Mouse (Mus musculus): ENCODE measurements around the gene Sephs2. TPM values are rescaled to one million over a fixed set of nuclear protein-coding genes. Genes with fewer than 3 reads are reported as not detected.

Gene Sephs2
- total RNA-seq, 1 experiment: 113 TPM

DNA sequence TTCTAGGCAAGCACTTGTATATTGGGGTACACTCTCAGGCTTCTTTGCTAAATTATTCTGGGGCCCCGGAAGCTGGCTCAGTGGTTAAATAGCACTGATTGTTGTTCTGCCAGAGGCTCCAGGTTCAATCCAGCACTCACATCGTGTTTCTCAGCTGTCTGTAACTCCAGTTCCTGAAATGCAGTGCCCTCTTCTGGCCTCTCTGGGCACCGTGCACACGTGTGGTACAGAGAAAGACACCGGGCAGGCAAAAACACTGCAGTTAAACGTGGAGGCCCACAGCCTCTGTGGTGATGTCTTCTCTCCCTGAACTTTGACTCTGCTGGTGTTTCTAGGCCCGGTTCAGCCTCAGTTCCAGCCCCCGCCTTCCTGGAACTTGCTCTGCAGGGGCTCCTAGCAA, 4.5 kb upstream of the Sephs2 start:
- Histone ChIP-seq H3K9ac (ENCODE audit: insufficient read depth, low read depth, low read length, poor library complexity, severe bottlenecking) (peak overlapping the region; percentile 36), H3K4me1 (ENCODE audit: control insufficient read depth in 2 of 2, insufficient read depth in 2 of 2, low read length in 2 of 2, poor library complexity in 1 of 2) (peaks cover 0 to 14% of the 10 kb centered on the region in 2 experiments; a peak in 3 of 4 replicates), H3K36me3 (ENCODE audit: control insufficient read depth, insufficient read depth, low read length, poor library complexity, severe bottlenecking) (no peaks in the 10 kb centered on the region), H3K4me3 (ENCODE audit: insufficient read depth in 1 of 2, low read depth in 1 of 2, low read length in 2 of 2, poor library complexity in 1 of 2, severe bottlenecking in 1 of 2) (no peak overlapping the region), H3K27ac (ENCODE audit: insufficient read depth, low read depth, low read length, poor library complexity, severe bottlenecking) (no peak overlapping the region), H3K9me3 (ENCODE audit: control insufficient read depth, insufficient read depth, low read depth, low read length) (no peaks in the 10 kb centered on the region)
- TF ChIP-seq MAFK (IDR thresholded peaks at IDR 0.05; ENCODE audit: insufficient read depth, low read depth, low read length) (no peak), ZC3H11A (IDR thresholded peaks at IDR 0.05; ENCODE audit: borderline replicate concordance, low read depth, low read length) (0 out of 2 replicates have a peak, but pooled peaks have one; percentile 1), HCFC1 (IDR thresholded peaks at IDR 0.05; ENCODE audit: borderline replicate concordance, insufficient read depth, low read length) (no peak)
- DNase-seq (ENCODE audit: low read depth, low spot score): no peak
- in situ Hi-C loops (cut with MboI; ENCODE audit: low sequenced_read_pairs in 2 of 2, unreplicated experiment in 2 of 2): no loop called here

DNA sequence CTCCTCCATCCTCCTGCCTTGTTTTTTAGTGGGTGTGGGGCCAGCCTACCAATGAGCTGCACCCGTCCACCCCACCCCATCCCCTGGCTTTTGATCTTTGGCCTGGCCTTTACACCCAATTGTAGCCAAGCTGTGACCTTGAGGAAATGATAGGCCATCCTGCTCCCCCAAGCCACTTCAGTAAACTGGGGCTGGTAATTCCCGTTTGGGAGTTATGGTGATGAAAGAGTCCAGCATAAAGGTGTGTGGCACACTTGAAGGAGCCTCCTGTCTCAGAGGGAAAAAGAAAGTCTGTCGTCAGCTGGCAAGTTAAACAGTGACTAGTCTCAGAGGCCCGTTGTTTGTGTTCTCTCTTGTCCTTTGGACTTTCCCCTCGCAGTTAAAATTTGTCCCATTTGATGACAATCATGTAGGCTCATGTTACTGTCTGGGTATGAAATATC, 2.7 kb upstream of the Sephs2 start:
- no peak overlapping the region for H3K9ac ChIP-seq (ENCODE audit: insufficient read depth, low read depth, low read length, poor library complexity, severe bottlenecking)
- no peak for DNase-seq (ENCODE audit: low read depth, low spot score)
- TF ChIP-seq CHD2 (IDR thresholded peaks at IDR 0.05; ENCODE audit: low read depth, low read length): no peak
- no peak for TF ChIP-seq ZC3H11A (IDR thresholded peaks at IDR 0.05; ENCODE audit: borderline replicate concordance, low read depth, low read length)
- TF ChIP-seq HCFC1 (IDR thresholded peaks at IDR 0.05; ENCODE audit: borderline replicate concordance, insufficient read depth, low read length): no peak
- no peak for TF ChIP-seq MAFK (IDR thresholded peaks at IDR 0.05; ENCODE audit: insufficient read depth, low read depth, low read length)
- TF ChIP-seq ZNF384 (IDR thresholded peaks at IDR 0.05; ENCODE audit: low read depth, low read length): no peak
- H3K4me1 ChIP-seq (ENCODE audit: control insufficient read depth in 2 of 2, insufficient read depth in 2 of 2, low read length in 2 of 2, poor library complexity in 1 of 2): peaks cover 0 to 14% of the 10 kb centered on the region in 2 experiments; a peak in 3 of 4 replicates
- no peaks in the 10 kb centered on the region for H3K9me3 ChIP-seq (ENCODE audit: control insufficient read depth, insufficient read depth, low read depth, low read length)
- no peak overlapping the region for H3K27ac ChIP-seq (ENCODE audit: insufficient read depth, low read depth, low read length, poor library complexity, severe bottlenecking)
- H3K36me3 ChIP-seq (ENCODE audit: control insufficient read depth, insufficient read depth, low read length, poor library complexity, severe bottlenecking): peaks cover 7% of the 10 kb centered on the region; the same call in 1 of the 2 replicates
- H3K4me3 ChIP-seq (ENCODE audit: insufficient read depth in 1 of 2, low read depth in 1 of 2, low read length in 2 of 2, poor library complexity in 1 of 2, severe bottlenecking in 1 of 2): no peak overlapping the region
- in situ Hi-C loops (cut with MboI; ENCODE audit: low sequenced_read_pairs in 2 of 2, unreplicated experiment in 2 of 2): no loop called here

DNA sequence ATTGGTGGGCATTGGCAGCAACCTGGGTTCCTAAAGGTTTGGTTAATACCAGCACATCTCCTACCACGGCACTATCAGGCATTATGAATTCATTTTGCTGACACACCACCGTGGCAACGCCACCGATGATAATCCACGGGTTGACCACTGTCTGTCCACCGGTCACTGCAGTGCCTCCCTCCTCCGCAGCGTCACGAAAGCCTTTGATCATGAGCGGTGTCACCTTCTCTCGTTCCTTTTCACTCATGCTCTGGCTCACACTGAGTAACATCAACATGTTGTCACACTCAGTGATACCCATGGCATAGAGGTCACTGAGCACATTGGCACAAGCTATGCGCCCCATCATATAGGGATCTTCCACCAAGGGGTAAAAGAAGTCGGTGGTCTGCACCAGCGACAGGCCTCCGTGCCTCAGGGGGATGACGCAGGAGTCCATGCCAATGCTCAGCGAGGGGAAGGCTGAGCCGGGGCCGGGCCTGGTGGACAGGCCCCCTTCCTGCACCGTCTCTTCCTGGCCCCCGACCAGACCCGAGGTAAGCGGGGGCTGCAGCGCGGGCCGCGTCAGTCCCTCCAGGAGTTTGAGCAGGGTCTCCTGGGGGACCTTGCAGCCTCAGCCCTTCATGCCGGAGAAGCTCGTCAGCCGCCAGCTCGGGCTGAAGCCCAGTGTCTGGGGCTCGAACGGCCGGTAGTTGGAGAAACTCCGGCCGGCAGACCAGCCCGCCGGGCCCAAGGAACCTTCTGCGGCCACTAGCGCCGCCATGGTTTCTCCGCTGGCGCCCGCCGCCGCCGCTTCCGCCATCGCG, 534 bp downstream of the Sephs2 start:
- Histone ChIP-seq H3K9ac (ENCODE audit: insufficient read depth, low read depth, low read length, poor library complexity, severe bottlenecking) (peak overlapping the region; percentile 96), H3K4me3 (ENCODE audit: insufficient read depth in 1 of 2, low read depth in 1 of 2, low read length in 2 of 2, poor library complexity in 1 of 2, severe bottlenecking in 1 of 2) (peak overlapping the region; percentile 86 to 93), H3K27ac (ENCODE audit: insufficient read depth, low read depth, low read length, poor library complexity, severe bottlenecking) (peak overlapping the region; percentile 56; the same call in 1 of the 2 replicates), H3K9me3 (ENCODE audit: control insufficient read depth, insufficient read depth, low read depth, low read length) (no peaks in the 10 kb centered on the region), H3K36me3 (ENCODE audit: control insufficient read depth, insufficient read depth, low read length, poor library complexity, severe bottlenecking) (peaks cover 11% of the 10 kb centered on the region), H3K4me1 (ENCODE audit: control insufficient read depth in 2 of 2, insufficient read depth in 2 of 2, low read length in 2 of 2, poor library complexity in 1 of 2) (peaks cover 0 to 5% of the 10 kb centered on the region in 2 experiments; a peak in 1 of 4 replicates)
- TF ChIP-seq ZC3H11A (IDR thresholded peaks at IDR 0.05; ENCODE audit: borderline replicate concordance, low read depth, low read length) (no peak), CHD2 (IDR thresholded peaks at IDR 0.05; ENCODE audit: low read depth, low read length) (no peak)
- in situ Hi-C loops (cut with MboI; ENCODE audit: low sequenced_read_pairs in 2 of 2, unreplicated experiment in 2 of 2): no loop called here
- no peak for DNase-seq (ENCODE audit: low read depth, low spot score)

GRCm38 (mm10) chr7:127272566-127272965, 1.3 kb downstream of the Sephs2 start:
- H3K4me3 ChIP-seq (ENCODE audit: insufficient read depth in 1 of 2, low read depth in 1 of 2, low read length in 2 of 2, poor library complexity in 1 of 2, severe bottlenecking in 1 of 2): peak overlapping the region; percentile 86 to 93
- H3K9me3 ChIP-seq (ENCODE audit: control insufficient read depth, insufficient read depth, low read depth, low read length): no peaks in the 10 kb centered on the region
- in situ Hi-C loops (cut with MboI; ENCODE audit: low sequenced_read_pairs in 2 of 2, unreplicated experiment in 2 of 2): no loop called here
- no peak overlapping the region for H3K27ac ChIP-seq (ENCODE audit: insufficient read depth, low read depth, low read length, poor library complexity, severe bottlenecking)
- peak overlapping the region; percentile 96 for H3K9ac ChIP-seq (ENCODE audit: insufficient read depth, low read depth, low read length, poor library complexity, severe bottlenecking)
- H3K36me3 ChIP-seq (ENCODE audit: control insufficient read depth, insufficient read depth, low read length, poor library complexity, severe bottlenecking): peaks cover 11% of the 10 kb centered on the region
- H3K4me1 ChIP-seq (ENCODE audit: control insufficient read depth in 2 of 2, insufficient read depth in 2 of 2, low read length in 2 of 2, poor library complexity in 1 of 2): no peaks in the 10 kb centered on the region; a peak in 1 of 4 replicates
- TF ChIP-seq ZNF384 (IDR thresholded peaks at IDR 0.05; ENCODE audit: low read depth, low read length) (no peak), ZC3H11A (IDR thresholded peaks at IDR 0.05; ENCODE audit: borderline replicate concordance, low read depth, low read length) (no peak), MAFK (IDR thresholded peaks at IDR 0.05; ENCODE audit: insufficient read depth, low read depth, low read length) (no peak), CHD2 (IDR thresholded peaks at IDR 0.05; ENCODE audit: low read depth, low read length) (no peak), HCFC1 (IDR thresholded peaks at IDR 0.05; ENCODE audit: borderline replicate concordance, insufficient read depth, low read length) (no peak)
- DNase-seq (ENCODE audit: low read depth, low spot score): no peak
